Mouse (Mus musculus) heart, postnatal 0 days (tissue): ENCODE data around the gene Lix1l.

Experiments used
- CTCF ChIP-seq: IDR thresholded peaks from 2 replicates; pipeline ENCODE4 v1.5.1; 2016; ENCODE audit warnings: antibody characterized with exemption, control low read depth, low read depth
- EP300 ChIP-seq: IDR thresholded peaks from 2 replicates; pipeline ENCODE4 v1.6.1; 2016; ENCODE audit warnings: antibody characterized with exemption, low read depth

DNA sequence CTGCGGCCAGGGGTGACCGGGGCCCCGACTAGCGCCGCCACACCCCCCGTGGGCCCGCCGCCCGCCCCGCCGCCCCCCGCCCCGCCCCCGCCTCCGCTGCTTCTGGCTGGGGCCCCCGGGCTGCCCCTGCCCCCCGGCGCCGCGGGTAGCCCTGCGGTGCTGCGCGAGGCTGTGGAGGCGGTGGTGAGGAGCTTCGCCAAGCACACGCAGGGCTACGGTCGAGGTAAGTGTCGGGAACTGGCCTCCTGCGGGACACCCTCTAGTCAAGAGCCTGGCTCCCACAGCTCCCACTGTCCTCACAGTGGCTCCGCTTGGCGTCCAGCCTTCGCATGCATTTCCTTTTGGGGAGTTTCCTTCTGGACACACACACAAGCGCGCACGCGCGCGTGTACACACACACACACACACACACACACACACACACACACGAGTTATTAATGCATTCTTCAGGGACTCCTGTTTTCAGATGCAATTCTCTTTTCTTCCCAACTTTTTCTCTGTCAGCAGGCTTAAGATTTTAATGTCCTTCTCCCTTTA is 370 bp downstream of the Lix1l start:
- TF ChIP-seq CTCF (no peak), EP300 (no peak)
